21 mouse cellular contexts compared by ENCODE assay signal in genomic region chr4:47407161-47407560, GRCm38 (mm10). TPM values are rescaled to one million over a fixed set of nuclear protein-coding genes. Genes with fewer than 3 reads are reported as not detected.
DNase-seq lines count a peak whose midpoint lies in the region; ATAC-seq and TF ChIP-seq lines count a peak whose summit lies in the region.
"Had no signal": no experiment of that assay in that cellular context is flagged by ENCODE, and none has a peak within 500 bp of the region (broad histone marks: within the 10 kb centered on the region; RNA-seq: fewer than 3 reads in every experiment).

No protein-coding gene starts in this region.

- POLR2A ChIA-PET in Patski (lab: Charles Lee) = no interaction called here

- peak overlapping the region; percentile 17 for H3K27ac ChIP-seq in heart, embryonic 16.5 days (ENCODE audit: low read length)
- H3K27ac ChIP-seq: hindbrain, embryonic 10.5 days; liver, embryonic 14.5 days; lung, embryonic 15.5 days; macrophage; midbrain, embryonic 12.5 days had no signal

- no peaks in the 10 kb centered on the region for H3K27me3 ChIP-seq in heart, embryonic 16.5 days (ENCODE audit: control insufficient read depth, insufficient read depth, low read length)
- H3K27me3 ChIP-seq in Patski = no peaks in the 10 kb centered on the region
- H3K27me3 ChIP-seq: lung, embryonic 15.5 days; midbrain, embryonic 12.5 days had no signal

- WGBS in heart, embryonic 16.5 days = 57% methylated on average over 2 of the region's 2 CpGs

- H3K9ac ChIP-seq in heart, embryonic 16.5 days (ENCODE audit: low read length) = no peak overlapping the region
- H3K9ac ChIP-seq: liver, embryonic 14.5 days; lung, embryonic 15.5 days; midbrain, embryonic 12.5 days had no signal

- H3K4me2 ChIP-seq in heart, embryonic 16.5 days (ENCODE audit: low read depth, low read length) = no peak overlapping the region
- H3K4me2 ChIP-seq: lung, embryonic 15.5 days; midbrain, embryonic 12.5 days had no signal

- no peaks in the 10 kb centered on the region for H3K9me3 ChIP-seq in heart, embryonic 16.5 days (replicated peaks; ENCODE audit: control insufficient read depth, low read length)
- H3K9me3 ChIP-seq: G1E; hindbrain, embryonic 10.5 days; lung, embryonic 15.5 days; midbrain, embryonic 12.5 days had no signal

- peak; percentile 37; the same call in 1 of the 2 replicates for ATAC-seq in heart, embryonic 16.5 days (replicated peaks; ENCODE audit: extremely low read depth, insufficient read depth, low FRiP score)
- ATAC-seq in Patski = peak; percentile 26

- H3K4me3 ChIP-seq in heart, embryonic 16.5 days (ENCODE audit: low read length) = no peak overlapping the region
- H3K4me3 ChIP-seq: hindbrain, embryonic 10.5 days; lung, embryonic 15.5 days; midbrain, embryonic 12.5 days had no signal

- DNase-seq in gastrocnemius, adult 18-20 months (ENCODE audit: low spot score) = peak; percentile 86
- DNase-seq in gastrocnemius, postnatal 4 days (ENCODE audit: low spot score in 2 of 2) = no peak
- no peak for DNase-seq in heart, adult 8-10 months (ENCODE audit: low spot score)
- DNase-seq in Patski (ENCODE audit: low read depth, low spot score) = peak; percentile 4
- peak; percentile 16 for DNase-seq in gonadal fat pad, adult 2 months (ENCODE audit: low read depth)
- no peak for DNase-seq in cerebellum, adult 11-12 months
- DNase-seq in right cerebral cortex, postnatal 4 days = no peak
- DNase-seq: adrenal gland, adult 2 months; cerebellum, adult 9-11 months; kidney, adult 8-10 months; kidney, postnatal 25 days; spleen, adult 18-20 months; thymus, adult 18-20 months; thymus, postnatal 4 days had no signal

- in situ Hi-C loops in Patski (cut with MboI; ENCODE audit: low pct_unique_long_range_greater_than_20kb) = loop anchor here (25.0 kb wide), 1 partner anchor 720 kb away; no protein-coding TSS in a partner anchor

- peaks cover 16% of the 10 kb centered on the region for H3K4me1 ChIP-seq in heart, embryonic 16.5 days (ENCODE audit: control insufficient read depth, insufficient read depth, low read length)
- H3K4me1 ChIP-seq: hindbrain, embryonic 10.5 days; lung, embryonic 15.5 days; midbrain, embryonic 12.5 days had no signal

- CTCF ChIA-PET in Patski (lab: Charles Lee) = interaction anchor here (1.0 kb wide), 1 partner anchor 12 kb away, joined by 3 read pairs; no protein-coding TSS in a partner anchor

- H3K36me3 ChIP-seq in heart, embryonic 16.5 days (ENCODE audit: control insufficient read depth, insufficient read depth) = peaks cover 19% of the 10 kb centered on the region

- TF ChIP-seq CTCF in Patski (IDR thresholded peaks at IDR 0.05) = no peak

RNA-seq across cellular contexts. Expression of gene Tgfbr1, which starts 54.1 kb away (rescaled TPM):
- total RNA-seq in gastrocnemius, adult 18-20 months (2021) = 10 to 100 TPM; 21.5 to 24.3 TPM
- 10 to 100 TPM; 35.2 to 40.8 TPM for total RNA-seq in gastrocnemius, postnatal 4 days (2021)
- polyA plus RNA-seq in heart, embryonic 16.5 days (2015; fragmentation: Nextera tagmentation; extraction: Ambion mirVana) = 20.3 and 20.6 TPM in 2 replicates
- total RNA-seq in heart, adult 8-10 months (2022) = 10 to 100 TPM; 12.6 to 14.0 (median 13.2) TPM
- 12.9 TPM for polyA plus RNA-seq in Patski (2021)
- 14.2 and 16.1 TPM in 2 replicates for polyA plus RNA-seq in gonadal fat pad, adult 2 months (2012; rRNA removed)

Comparison
In these comparisons a context has a peak if more than half of its experiments do, and no peak if none do; other contexts are left out.
1. DNase-seq: peak in gastrocnemius, adult 18-20 months (single experiment), Patski (single experiment) and gonadal fat pad, adult 2 months (single experiment); none in gastrocnemius, postnatal 4 days (0 of 2), heart, adult 8-10 months (single experiment), cerebellum, adult 11-12 months (single experiment) and right cerebral cortex, postnatal 4 days (single experiment).